Mouse (Mus musculus) c-Kit-positive CD71-positive TER-119-negative erythroid progenitor cells, embryonic 14.5 days (primary cell): ENCODE results near the gene Dnajc13.

ENCODE experiments used
- DNase-seq: peaks from one replicate; pipeline ENCODE4 v3.0.0-alpha.2; 2013; ENCODE audit warnings: low read depth

Dnajc13 gene

DNA sequence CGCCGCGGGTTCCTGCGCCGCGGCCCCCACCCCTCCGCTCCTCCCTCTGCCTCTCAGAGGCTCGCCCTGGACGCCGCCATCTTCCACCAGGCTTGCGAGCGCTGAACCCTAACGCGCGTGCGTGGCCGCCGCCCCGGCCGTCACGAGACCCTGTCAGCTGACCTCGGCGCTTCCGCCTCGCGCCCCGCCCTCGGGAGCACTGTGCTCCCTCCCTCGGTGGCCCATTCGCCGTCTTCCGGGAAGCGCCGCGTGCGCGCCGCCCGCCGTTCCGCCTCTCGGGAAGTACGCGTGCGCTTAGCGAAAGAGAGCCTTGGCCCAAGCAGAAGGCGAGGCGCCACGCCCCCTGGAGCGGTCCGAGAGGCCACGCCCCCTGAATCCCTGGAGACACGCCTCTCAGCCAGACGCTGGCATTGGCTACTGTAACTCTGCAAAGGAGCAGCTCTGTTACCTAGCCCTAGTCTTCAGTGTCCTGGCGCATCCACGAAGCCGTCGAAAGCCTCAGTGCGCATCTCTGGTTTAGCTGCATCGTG, at the start of gene Dnajc13:
Gene Dnajc13 (minus strand): TSS at position 108 of the 530 bp plus-strand sequence.
- DNase-seq: peak; percentile 89

DNA sequence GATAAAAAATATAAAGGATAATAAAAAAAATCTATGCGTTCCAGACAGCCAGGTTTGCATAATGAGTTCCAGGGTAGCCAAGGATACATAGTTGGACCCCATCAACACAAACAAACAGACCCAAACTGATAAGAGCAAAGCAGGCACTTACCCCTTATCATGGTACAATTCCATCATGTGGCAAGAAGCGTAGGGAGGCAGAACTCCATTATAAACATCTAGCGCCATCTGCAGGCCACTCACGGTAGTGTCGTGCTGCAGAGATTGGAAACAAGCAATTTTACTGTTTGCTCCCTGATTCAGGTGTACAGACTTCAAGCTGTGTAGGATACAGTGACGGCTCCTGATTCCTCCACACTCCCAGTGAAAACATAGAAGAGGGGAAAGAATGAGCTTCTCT, 44.0 kb upstream of the Dnajc13 start:
- peak; percentile 59 for DNase-seq

DNA sequence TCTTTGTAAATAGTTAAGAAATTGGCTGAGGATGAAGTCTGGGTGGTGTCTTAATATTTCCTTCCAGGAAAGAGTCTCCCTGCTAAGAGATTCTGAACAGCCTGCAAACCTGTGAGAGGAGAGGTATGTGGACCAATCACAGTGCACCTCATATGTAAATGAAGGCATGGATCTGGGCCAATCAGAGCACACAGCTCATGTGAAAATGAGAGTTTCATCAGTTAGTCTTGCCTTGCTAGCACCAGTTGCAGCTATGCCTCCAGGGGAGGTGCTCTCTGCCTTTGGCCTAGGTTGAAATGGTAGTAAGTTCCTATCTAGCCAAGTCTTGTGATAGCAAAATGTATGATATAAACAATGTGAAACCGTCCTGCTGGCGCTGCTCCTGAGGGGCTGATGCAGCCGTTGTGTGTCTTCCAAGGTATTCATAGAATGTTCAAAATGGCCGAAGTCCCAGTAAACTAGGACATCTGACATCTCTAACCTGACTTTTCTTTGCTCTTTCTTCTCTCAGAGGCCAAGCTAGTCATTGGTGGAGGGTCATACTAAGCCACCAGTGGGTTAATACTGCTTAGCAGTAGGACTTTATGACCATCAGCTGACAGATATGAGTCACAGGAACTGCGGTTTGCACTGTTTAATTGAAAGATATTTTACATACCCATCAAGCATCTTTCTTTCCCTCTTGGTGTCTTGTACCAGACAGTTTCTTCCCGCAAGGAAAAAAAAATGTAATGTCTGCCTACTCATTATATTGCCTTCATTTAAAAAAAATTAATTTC, 42.8 kb upstream of the Dnajc13 start:
- no peak for DNase-seq

DNA sequence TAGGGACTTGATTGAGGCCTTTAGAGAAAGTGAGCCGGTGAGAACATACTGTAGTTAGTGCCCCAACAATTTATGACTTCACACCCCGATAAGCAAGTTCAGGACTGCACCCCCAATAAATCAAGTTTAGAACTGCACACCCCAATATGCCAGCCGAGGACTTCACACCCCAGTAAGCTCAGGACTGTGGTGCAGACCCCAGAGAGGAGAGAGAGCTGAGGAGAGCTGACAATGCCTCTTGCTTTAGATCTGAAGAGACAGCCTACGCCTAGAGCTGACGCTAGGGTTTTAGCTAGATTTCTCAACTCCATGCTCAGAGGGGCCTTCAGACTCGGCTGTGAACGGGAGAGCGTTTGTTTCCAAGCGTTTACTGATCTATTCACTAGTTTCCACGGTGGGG, 42.1 kb upstream of the Dnajc13 start:
- no peak for DNase-seq

DNA sequence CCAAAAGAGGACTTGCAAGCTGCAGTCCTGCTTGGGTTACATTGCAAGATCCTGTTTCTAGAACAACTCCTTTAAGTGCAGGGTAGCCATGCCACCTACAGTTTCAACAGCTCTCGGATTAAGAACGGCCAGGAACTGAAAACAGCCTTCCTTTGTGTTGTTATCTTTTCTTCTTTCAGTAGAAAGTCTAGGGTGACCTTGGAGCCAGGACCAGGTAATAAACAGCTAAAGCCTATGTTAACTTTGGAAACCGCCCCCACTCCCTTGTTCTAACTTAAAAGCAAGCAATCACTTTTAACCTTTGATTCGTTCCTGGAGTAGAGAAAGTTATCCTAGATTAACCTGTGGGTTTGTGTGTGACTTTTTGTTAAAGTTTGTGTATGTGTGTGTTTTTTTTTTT, 41.6 kb upstream of the Dnajc13 start:
- no peak for DNase-seq

DNA sequence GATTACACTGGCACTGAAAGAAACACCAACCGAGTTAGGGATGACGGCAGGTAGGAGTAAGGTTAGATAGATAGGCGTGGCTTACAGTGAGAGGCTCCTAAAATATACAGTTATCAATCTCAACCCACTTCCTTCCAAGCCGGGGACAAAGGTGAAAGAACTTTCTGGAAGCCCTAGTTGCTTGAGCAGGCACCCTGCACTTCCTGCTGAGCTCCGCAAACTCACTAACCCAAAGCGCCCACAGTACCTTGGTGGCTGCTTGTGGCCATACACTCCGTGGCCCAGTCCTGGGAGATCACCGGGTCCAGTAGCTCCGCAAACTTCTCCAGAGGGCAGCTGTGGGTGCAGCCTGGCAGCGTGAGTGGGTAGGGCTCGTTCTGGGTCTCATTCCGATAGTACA, 37.8 kb upstream of the Dnajc13 start:
- DNase-seq: no peak

DNA sequence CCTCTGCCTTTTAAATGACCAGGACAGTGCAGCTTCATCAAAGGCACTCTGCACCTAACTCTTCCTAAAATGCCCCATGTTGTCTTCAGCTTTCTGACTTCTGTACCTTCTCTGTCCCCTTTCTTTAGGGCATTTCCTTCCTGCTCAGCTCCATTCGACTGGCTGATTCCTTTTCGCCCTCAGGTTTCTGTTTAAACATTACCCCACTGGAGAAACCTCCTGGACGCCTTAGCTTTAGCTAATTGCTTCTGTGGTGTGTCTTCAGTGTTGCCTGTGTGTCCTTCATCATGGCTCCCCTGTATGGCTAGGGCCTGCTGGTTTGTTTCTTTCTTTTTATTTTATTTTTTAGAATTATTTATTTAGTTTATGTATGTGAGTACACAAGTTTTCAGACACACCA, 34.3 kb upstream of the Dnajc13 start:
- DNase-seq: no peak

DNA sequence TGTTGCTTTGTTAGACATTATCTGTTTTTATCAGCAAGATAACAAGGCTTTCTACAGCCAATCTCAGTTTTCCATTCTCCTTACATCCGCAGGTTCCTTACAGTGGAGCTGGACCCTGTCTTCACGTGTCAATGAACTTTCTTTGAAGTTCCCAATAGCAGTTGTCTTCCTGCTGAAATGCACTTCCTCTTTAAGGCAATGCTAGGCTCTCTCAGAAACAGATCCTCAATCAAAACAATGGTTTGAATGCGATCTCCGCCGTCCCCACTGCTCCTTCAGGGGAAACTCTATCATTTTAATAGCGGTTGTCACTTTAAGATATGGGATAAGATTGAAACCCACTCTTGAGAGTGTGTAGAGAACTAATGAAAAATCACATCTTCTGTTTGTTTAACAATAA, 22.2 kb upstream of the Dnajc13 start:
- no peak for DNase-seq

DNA sequence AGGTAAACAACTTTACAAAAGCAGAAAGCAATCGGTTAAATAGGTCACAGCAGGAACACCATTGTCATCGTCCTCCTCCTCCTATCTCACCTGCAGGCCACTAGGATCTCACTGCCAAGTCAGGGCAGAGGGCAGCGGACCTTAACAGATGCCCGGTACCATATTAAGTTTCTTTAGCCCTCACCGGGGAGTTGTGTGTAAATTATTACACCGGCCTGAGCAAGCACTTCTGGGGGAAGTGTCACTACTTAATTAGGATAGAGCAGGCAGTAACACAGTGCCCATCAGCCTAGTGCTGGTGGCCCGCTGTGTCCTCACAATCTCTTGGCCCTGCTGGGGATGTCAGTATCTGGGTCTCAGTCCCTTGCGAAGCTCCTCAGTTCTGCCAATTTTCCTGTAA, 19.8 kb upstream of the Dnajc13 start:
- DNase-seq: no peak

DNA sequence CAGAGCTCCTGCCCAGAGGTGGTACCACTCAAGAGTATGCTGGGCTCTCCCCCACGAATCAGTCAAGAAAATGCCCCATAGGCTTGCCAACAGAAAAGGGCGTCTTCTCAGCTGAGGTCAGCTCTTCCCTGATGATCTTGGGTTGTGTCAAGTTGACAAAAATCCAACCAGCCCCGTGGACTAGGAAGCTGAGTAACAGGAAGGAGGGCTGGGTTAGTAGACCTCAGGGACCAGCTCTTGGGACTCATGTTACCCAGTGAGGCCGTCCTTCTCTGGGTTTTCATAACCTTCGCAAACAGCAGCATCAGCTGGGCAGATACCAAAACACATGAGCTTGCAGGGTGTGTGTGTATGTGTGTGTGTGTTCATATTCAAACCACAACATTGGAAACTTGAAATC, 19.0 kb upstream of the Dnajc13 start:
- no peak for DNase-seq

DNA sequence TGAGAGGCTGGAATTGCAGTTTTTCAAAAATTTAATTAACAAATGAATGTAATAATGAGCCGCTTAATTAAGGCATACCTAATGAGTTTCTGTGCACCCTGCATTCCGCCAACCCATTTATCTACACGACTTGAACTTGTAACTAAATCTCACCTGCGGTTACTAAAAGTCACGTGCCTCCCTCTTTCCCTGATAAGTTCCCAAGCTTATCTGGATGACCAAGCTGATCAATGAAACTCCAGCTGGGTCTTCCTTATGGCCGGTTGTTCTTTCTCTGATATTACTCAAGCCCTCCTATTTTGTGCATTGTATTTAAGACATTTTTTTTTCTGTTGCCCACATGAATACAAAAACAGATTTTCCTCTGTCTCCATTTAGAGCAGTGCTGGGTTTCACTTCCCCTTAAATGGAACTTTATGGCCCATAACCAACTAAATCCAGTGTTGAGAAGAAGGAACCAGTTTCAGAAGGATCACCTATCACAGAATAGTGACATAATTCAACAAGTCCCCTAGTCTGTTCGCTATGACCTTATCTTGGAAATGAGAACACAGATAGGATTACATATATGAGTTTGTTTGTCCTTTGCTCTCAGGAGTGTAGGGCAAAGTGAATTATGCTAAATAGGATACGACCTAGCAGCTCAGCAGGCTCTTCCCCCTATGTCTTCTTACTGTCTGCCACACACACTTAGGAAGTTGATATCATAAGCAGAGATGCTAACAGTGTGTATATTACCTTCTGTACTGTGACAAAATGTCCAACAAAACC, 18.2 kb upstream of the Dnajc13 start:
- no peak for DNase-seq

DNA sequence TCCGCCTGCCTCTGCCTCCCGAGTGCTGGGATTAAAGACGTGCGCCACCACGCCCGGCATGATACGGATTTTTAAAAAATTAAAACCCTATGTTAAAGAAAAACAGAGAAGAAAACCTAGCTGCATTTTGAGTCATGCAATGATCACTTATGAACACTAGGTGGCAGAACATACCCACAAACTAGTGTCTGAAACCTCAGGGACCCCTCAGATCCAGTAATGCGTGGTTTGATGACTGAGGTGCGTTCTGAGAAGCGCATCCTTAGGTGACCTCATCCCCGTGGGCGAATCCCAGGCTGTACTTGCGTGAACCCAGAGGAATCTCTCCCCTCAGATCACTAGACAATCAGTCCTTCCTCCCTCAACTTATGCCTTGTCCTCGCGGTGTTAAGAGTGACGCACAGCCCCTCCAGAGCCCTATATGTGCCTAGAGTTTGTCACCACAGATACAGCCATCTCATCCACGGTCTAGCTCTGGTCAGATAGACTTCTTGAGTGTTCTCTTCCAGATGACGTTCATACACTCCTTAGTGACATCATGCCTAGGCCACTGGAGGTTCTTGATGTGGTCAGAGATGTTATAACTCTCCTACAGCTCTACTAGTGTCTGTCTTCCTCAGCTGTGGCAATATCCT, 14.9 kb upstream of the Dnajc13 start:
- peak; percentile 8 for DNase-seq

DNA sequence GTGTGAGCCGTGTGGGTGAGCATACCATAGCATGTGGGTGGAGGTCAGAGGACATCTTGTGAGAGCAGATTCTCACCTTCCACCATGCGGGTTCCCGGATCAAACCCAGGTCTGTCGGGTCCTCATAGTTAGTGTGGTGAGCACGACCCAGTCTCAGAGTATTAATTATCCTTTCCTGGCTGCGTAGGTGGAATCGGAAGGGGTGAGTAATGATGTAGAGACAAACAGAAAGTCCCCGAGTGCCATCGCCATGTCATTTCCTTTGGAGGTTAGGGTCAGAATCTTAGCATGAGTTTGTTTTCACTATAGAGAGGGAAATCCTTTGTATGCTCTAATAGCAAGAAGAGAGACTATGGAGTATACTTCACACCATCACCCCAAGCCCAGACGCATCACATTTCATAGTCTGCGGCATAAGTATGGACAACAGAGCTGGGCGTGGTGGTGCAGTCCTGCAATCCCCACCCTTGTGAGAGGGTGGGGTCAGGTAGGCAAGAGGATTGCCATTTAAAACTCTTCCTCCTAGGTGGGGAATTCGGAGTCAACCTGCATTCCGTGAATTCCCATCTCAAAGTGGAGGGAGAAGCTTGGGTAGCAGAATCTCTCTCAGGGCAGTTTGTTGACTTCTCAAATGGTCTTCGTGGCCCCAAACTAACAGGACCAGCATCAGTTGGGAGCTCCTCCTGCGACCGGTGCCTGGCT, 12.5 kb upstream of the Dnajc13 start:
- no peak for DNase-seq

DNA sequence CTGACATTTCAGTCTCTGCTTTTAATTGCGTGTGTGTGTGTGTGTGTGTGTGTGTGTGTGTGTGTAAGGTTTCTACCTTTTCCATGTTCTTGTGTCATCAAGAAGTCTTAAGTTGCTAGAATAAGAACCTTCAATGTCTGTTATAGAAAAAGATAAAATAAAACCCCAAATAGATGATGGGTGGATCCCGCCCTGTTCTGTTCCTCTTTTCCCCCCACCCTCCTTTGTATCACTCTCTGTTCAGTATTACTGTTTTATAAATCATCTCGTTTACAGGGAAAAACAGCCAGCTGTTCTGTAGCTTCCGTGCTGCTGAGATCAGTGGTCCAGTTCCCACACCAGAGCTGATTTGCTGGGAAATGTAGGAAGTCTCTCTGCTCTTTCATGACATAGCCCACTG, 9.3 kb upstream of the Dnajc13 start:
- DNase-seq: no peak

DNA sequence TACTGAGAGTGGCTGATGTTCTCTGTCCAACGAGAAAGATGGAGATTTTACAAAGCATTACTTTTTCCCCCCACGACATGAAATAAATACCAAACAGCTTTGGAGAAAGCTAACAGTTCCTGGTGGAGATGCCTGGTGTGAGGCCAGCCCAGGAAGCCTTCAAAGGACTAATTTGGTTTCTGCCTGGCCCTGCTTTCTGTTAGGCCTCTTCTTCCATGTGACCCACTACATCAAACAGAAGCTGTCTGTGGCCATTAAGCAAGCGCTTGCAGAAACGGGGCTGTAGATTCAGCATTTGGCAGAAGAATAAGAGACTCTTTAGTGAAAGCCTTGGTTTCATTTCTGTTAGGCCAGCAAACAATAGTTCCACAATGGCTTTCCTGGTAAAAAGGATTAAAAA, 8.9 kb upstream of the Dnajc13 start:
- DNase-seq: no peak

DNA sequence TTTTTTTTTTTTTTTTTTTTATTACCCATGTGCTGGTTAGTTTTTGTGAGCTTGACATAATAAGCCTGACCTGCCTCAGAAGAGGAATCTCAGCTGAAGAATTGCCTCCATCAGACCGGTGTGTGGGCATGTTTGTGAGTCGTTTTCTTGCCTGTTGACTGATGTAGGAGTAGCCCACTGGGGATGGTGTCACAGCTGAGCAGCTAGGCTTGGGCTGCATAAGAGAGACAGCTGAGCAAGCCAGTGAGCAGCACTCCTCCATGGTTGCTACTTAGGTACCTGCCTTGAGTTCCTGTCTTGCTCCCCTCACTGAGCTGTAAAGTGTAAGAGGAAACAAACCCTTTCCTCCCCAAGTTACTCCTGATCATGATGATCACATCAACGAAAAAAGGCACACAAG, 7.2 kb upstream of the Dnajc13 start:
- no peak for DNase-seq

DNA sequence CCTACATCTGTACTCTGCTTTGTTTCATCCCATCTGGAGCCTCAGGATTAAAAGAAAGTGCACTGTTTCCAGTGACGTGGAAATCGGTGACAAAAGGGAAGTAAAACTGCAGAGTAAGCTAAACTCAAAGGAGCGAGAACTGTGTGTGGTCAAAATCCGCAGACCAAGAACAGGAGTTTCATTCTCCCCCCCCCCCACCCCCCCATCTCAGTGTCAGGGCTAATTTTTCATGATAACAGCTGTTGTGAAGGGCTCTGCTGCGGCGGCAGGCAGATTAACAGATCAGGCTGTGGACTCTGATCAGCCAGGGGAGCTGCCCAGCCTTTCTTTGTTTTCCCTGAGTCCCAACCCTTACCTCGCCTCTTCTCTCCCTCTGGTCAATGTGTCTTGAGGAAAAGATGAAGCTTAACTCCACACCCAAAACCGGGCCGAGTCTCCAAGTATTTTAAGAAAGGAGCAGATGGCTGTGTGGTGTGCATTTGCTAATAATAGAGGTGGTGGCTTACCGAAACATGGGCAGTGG, 6.7 kb upstream of the Dnajc13 start:
- no peak for DNase-seq

DNA sequence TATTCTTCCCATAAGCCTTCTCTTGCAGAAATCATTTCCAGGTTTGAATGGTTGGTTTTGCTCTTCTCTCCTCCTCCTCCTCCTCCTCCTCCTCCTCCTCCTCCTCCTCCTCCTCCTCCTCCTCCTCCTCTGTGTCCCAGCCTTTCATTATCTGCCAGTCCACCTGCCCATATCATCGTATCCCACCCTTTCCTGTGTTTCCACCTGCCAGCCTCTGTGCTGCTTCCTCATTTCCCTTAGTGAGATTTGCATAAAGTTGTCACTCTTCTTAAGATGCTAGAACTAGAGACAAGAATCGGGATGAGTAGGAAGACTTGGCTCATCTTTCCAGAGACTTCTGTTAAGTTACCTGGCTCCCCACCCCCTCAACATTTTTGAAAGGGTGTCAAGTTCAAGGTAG, 1.8 kb upstream of the Dnajc13 start:
- no peak for DNase-seq

DNA sequence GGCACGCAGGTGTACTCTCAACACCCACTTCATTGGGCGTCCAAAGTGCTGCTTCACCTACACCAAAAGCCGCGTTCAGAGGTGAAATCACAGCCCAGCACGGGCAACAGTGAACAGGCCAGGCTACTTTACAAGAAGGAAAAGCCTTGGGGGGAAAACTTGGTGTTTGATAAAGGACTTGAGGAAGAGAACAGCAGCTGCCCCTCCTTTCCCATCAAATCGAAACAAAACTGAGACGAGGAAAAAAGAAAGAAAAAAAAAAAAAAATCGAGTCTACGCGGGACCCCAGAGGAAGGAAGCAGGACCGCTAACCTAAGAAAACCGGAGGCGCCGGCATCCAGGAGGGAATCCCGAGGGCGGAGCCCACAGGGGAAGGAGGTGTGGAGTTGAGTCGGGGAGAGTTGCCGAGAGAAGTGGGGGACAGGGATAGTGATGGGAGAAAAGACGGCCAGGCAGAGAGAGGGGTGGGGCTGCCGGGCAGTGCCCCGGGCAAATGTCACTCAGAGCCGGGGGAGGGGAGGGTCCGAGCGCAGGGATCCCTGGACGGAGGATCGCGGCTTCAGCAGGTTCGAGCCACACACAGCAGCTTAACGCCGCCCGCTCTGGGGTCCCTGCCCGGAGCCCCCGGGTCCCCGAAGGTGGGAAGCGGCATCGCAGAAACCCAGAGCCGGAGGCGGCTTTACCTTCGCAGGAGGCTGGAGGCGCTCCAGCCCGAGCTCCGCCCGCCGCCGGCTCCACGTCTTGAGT, 541 bp downstream of the Dnajc13 start:
- no peak for DNase-seq

DNA sequence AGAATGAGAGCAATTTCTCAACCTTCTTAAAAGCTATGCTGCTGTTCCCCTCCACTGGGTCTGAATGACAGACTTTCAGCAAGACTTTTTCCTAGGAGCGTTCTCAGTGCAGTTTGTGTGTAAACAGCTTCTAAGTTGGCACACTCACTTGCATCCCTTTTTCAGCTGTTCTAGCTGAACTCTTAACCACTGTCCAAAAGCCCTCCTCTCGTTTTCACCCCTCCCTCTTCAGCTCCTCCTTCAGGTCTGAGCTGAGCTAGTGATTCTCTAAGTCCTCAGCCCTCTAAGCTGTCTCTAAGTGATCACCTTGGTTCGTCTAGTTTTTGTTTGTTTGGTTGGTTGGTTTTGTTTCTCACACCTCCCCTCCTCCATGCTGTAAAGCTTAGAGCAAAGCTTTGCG, 2.4 kb downstream of the Dnajc13 start:
- DNase-seq: no peak

DNA sequence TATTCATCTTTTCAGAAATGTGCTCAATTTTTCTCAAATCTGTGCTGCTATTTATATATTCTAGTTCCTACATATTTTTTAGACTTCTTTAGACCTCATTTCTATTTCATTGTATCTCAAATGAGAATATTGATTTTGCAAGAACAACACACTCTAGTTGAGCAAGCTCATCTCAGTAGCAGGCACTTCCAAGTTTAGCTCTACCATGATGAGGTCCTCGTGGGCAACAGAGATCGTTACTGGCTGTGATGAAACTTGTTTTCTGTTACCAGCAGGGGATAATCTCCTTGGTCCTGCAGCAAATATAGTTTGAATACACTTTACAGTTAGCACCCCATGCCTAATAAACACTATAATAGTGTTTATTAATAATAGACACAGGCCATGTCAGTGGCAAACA, 6.6 kb downstream of the Dnajc13 start:
- no peak for DNase-seq
